Comparison of ENCODE assay signal across 26 mouse cellular contexts in genomic region chr11:109857086-109857485, GRCm38 (mm10). TPM values are rescaled to one million over a fixed set of nuclear protein-coding genes. Genes with fewer than 3 reads are reported as not detected.
DNase-seq lines count a peak whose midpoint lies in the region; ATAC-seq lines count a peak whose summit lies in the region.
"Had no signal": no experiment of that assay in that cellular context is flagged by ENCODE, and none has a peak within 500 bp of the region (broad histone marks: within the 10 kb centered on the region; RNA-seq: fewer than 3 reads in every experiment).

No protein-coding gene starts in this region.

- no peak overlapping the region for H3K9ac ChIP-seq in liver, embryonic 12.5 days
- H3K9ac ChIP-seq: forebrain, postnatal 0 days; midbrain, embryonic 12.5 days; neural tube, embryonic 15.5 days had no signal

- no peak for ATAC-seq in megakaryocyte, adult 5-6 weeks (ENCODE audit: poor library complexity, severe bottlenecking)
- no peak for ATAC-seq in liver, embryonic 12.5 days
- ATAC-seq: forebrain, postnatal 0 days had no signal

- peaks cover 6% of the 10 kb centered on the region for H3K36me3 ChIP-seq in megakaryocyte, embryonic 14.5 days (replicated peaks; ENCODE audit: low read length)
- H3K36me3 ChIP-seq in liver, embryonic 12.5 days, result no peaks in the 10 kb centered on the region
- H3K36me3 ChIP-seq: hindbrain, embryonic 10.5 days; midbrain, embryonic 12.5 days; neural tube, embryonic 15.5 days had no signal

- H3K27ac ChIP-seq in liver, embryonic 12.5 days, result no peak overlapping the region
- H3K27ac ChIP-seq: hindbrain, embryonic 10.5 days; midbrain, embryonic 12.5 days; neural tube, embryonic 15.5 days had no signal

- H3K4me2 ChIP-seq in liver, embryonic 12.5 days, result no peak overlapping the region
- H3K4me2 ChIP-seq: midbrain, embryonic 12.5 days; neural tube, embryonic 15.5 days had no signal

- peak overlapping the region; percentile 50 for H3K4me3 ChIP-seq in megakaryocyte, embryonic 14.5 days (replicated peaks)
- H3K4me3 ChIP-seq in liver, embryonic 12.5 days, result no peak overlapping the region
- H3K4me3 ChIP-seq: erythroblast, embryonic 14.5 days; hindbrain, embryonic 10.5 days; midbrain, embryonic 12.5 days; neural tube, embryonic 15.5 days had no signal

- 65% methylated on average over 10 of the region's 10 CpGs for WGBS in liver, embryonic 12.5 days (ENCODE audit: insufficient replicate concordance)

- no peaks in the 10 kb centered on the region for H3K27me3 ChIP-seq in megakaryocyte, embryonic 14.5 days (replicated peaks)
- no peaks in the 10 kb centered on the region for H3K27me3 ChIP-seq in liver, embryonic 12.5 days (replicated peaks)
- H3K27me3 ChIP-seq: midbrain, embryonic 12.5 days; neural tube, embryonic 15.5 days had no signal

- DNase-seq in adrenal gland, adult 18-20 months (ENCODE audit: low spot score in 2 of 2), result peak; percentile 17 to 41
- peak; percentile 77 for DNase-seq in adrenal gland, postnatal 14 days
- peak; percentile 31 to 49 for DNase-seq in kidney, postnatal 4 days
- no peak for DNase-seq in Muller cell, postnatal 12 days (ENCODE audit: inconsistent ontology term)
- DNase-seq: cerebellum, adult 11 months; cerebellum, postnatal 36 days; forebrain, postnatal 0 days; gastrocnemius, postnatal 25 days; layer of hippocampus, postnatal 36 days; left cerebral cortex, postnatal 4 days; lung, adult 2 months; lung, postnatal 36 days; retina, postnatal 1 day had no signal

- peaks cover 70% of the 10 kb centered on the region for H3K4me1 ChIP-seq in megakaryocyte, embryonic 14.5 days
- peaks cover 20% of the 10 kb centered on the region for H3K4me1 ChIP-seq in liver, embryonic 12.5 days

- 0 out of 2 replicates have a peak, but pooled peaks cover 5% of the 10 kb centered on the region for H3K9me3 ChIP-seq in megakaryocyte, embryonic 14.5 days
- no peaks in the 10 kb centered on the region for H3K9me3 ChIP-seq in liver, embryonic 12.5 days (replicated peaks)
- H3K9me3 ChIP-seq: hindbrain, embryonic 10.5 days; midbrain, embryonic 12.5 days; neural tube, embryonic 15.5 days had no signal

RNA-seq across cellular contexts. Expression of gene 1700012B07Rik, which starts 29.2 kb away (rescaled TPM):
- polyA plus RNA-seq in megakaryocyte, embryonic 14.5 days (2012; ENCODE audit: insufficient read depth, low replicate concordance), result not detected in 2 replicates
- not detected in 2 replicates for total RNA-seq in megakaryocyte, adult 5-6 weeks (2015)
- total RNA-seq in megakaryocyte, adult 5-6 weeks (2017), result not detected in 2 replicates
- total RNA-seq in adrenal gland, adult 18-20 months (2021), result not detected
- not detected in 2 replicates for total RNA-seq in adrenal gland, postnatal 14 days (2021)
- not detected in 2 replicates for polyA plus RNA-seq in liver, embryonic 12.5 days (2016; fragmentation: Nextera tagmentation; extraction: Ambion mirVana)
- total RNA-seq: forebrain, postnatal 0 days; gastrocnemius, postnatal 25 days; heart, adult 8-10 months; layer of hippocampus, postnatal 36 days; left cerebral cortex, postnatal 4 days; liver, adult 2 months; MEL had no signal
- polyA plus RNA-seq: embryonic facial prominence, embryonic 11.5 days; erythroblast, embryonic 14.5 days; forebrain, postnatal 0 days; heart, embryonic 16.5 days; hindbrain, embryonic 10.5 days; liver, adult 2 months; midbrain, embryonic 12.5 days; neural tube, embryonic 15.5 days; small intestine, adult 2 months had no signal
